21 mouse cellular contexts compared by ENCODE assay signal in genomic region chr15:73901701-73902100, GRCm38 (mm10).
DNase-seq lines count a peak whose midpoint lies in the region; ATAC-seq lines count a peak whose summit lies in the region.
"Had no signal": no experiment of that assay in that cellular context is flagged by ENCODE, and none has a peak within 500 bp of the region (broad histone marks: within the 10 kb centered on the region; RNA-seq: fewer than 3 reads in every experiment).

No protein-coding gene starts in this region.

- DNase-seq in hindbrain, embryonic 14.5 days (ENCODE audit: low spot score): no peak
- no peak for DNase-seq in hindbrain, embryonic 11.5 days (ENCODE audit: low spot score)
- DNase-seq in 416B (ENCODE audit: low read depth): peak; percentile 33
- DNase-seq in midbrain, embryonic 14.5 days: no peak
- no peak for DNase-seq in testis, postnatal 10 days (ENCODE audit: low spot score)
- DNase-seq: adrenal gland, adult 8-10 months; adrenal gland, postnatal 36 days; B cell, adult 2 months; cerebellum, adult 2 months; cerebellum, postnatal 10 days; gastrocnemius, postnatal 36 days; heart, adult 11 months; heart, postnatal 36 days had no signal

- H3K4me1 ChIP-seq in hindbrain, embryonic 14.5 days (replicated peaks; ENCODE audit: control insufficient read depth, insufficient read depth, low read length): peaks cover 13% of the 10 kb centered on the region; the same call in 1 of the 2 replicates
- no peaks in the 10 kb centered on the region for H3K4me1 ChIP-seq in hindbrain, embryonic 11.5 days (replicated peaks; ENCODE audit: control insufficient read depth, insufficient read depth, low read length)
- peaks cover 13% of the 10 kb centered on the region for H3K4me1 ChIP-seq in midbrain, embryonic 14.5 days (ENCODE audit: control insufficient read depth, insufficient read depth, low read length)

- H3K27ac ChIP-seq in hindbrain, embryonic 14.5 days: no peak overlapping the region
- H3K27ac ChIP-seq in hindbrain, embryonic 11.5 days (ENCODE audit: low read depth, low read length): no peak overlapping the region
- no peak overlapping the region for H3K27ac ChIP-seq in midbrain, embryonic 14.5 days (replicated peaks; ENCODE audit: low read depth, low read length)
- H3K27ac ChIP-seq: embryonic facial prominence, embryonic 13.5 days; heart, embryonic 13.5 days had no signal

- no peak overlapping the region for H3K4me2 ChIP-seq in hindbrain, embryonic 14.5 days (replicated peaks)
- H3K4me2 ChIP-seq in hindbrain, embryonic 11.5 days (replicated peaks; ENCODE audit: low read depth, low read length): no peak overlapping the region
- no peak overlapping the region for H3K4me2 ChIP-seq in midbrain, embryonic 14.5 days (ENCODE audit: low read length)
- H3K4me2 ChIP-seq: embryonic facial prominence, embryonic 13.5 days; heart, embryonic 13.5 days had no signal

- ATAC-seq in hindbrain, embryonic 14.5 days (ENCODE audit: low FRiP score): peak; percentile 54
- ATAC-seq in hindbrain, embryonic 11.5 days (ENCODE audit: low FRiP score): no peak
- peak; percentile 73 to 82 for ATAC-seq in hematopoietic stem cell, adult 5-6 weeks (replicated peaks in 1 of 2; ENCODE audit: insufficient read depth in 1 of 2, low FRiP score in 2 of 2, low TSS enrichment in 1 of 2, low read depth in 1 of 2, poor library complexity in 2 of 2, severe bottlenecking in 2 of 2)
- ATAC-seq in midbrain, embryonic 14.5 days (ENCODE audit: low FRiP score, low TSS enrichment): no peak
- ATAC-seq: CD4-positive, CD25-positive, alpha-beta regulatory T cell, adult 4 months; forebrain, embryonic 14.5 days; inflammation-experienced regulatory T-cells, adult 6 months; intestine, postnatal 0 days had no signal

- H3K4me3 ChIP-seq in hindbrain, embryonic 14.5 days (replicated peaks; ENCODE audit: low read length): no peak overlapping the region
- no peak overlapping the region for H3K4me3 ChIP-seq in hindbrain, embryonic 11.5 days (ENCODE audit: low read depth, low read length)
- no peak overlapping the region for H3K4me3 ChIP-seq in midbrain, embryonic 14.5 days (replicated peaks; ENCODE audit: low read depth, low read length)
- H3K4me3 ChIP-seq: embryonic facial prominence, embryonic 13.5 days; heart, embryonic 13.5 days had no signal

- WGBS in hindbrain, embryonic 14.5 days: 77% methylated on average over 3 of the region's 3 CpGs
- 89% methylated on average over 3 of the region's 3 CpGs for WGBS in hindbrain, embryonic 11.5 days
- 92% methylated on average over 3 of the region's 3 CpGs for WGBS in midbrain, embryonic 14.5 days

- H3K9ac ChIP-seq in hindbrain, embryonic 14.5 days: no peak overlapping the region
- H3K9ac ChIP-seq in hindbrain, embryonic 11.5 days (ENCODE audit: low read depth, low read length): no peak overlapping the region
- no peak overlapping the region for H3K9ac ChIP-seq in midbrain, embryonic 14.5 days (replicated peaks; ENCODE audit: low read length)
- H3K9ac ChIP-seq: embryonic facial prominence, embryonic 13.5 days; heart, embryonic 13.5 days had no signal

- H3K9me3 ChIP-seq in hindbrain, embryonic 14.5 days (ENCODE audit: control insufficient read depth, low read length): no peaks in the 10 kb centered on the region
- H3K9me3 ChIP-seq in hindbrain, embryonic 11.5 days (ENCODE audit: control insufficient read depth, low read length): no peaks in the 10 kb centered on the region
- H3K9me3 ChIP-seq in midbrain, embryonic 14.5 days (ENCODE audit: control insufficient read depth, low read length): no peaks in the 10 kb centered on the region
- H3K9me3 ChIP-seq: embryonic facial prominence, embryonic 13.5 days; heart, embryonic 13.5 days had no signal

- no peaks in the 10 kb centered on the region for H3K36me3 ChIP-seq in hindbrain, embryonic 14.5 days (replicated peaks; ENCODE audit: control insufficient read depth, insufficient read depth)
- no peaks in the 10 kb centered on the region for H3K36me3 ChIP-seq in hindbrain, embryonic 11.5 days (ENCODE audit: control insufficient read depth, insufficient read depth, low read length)
- no peaks in the 10 kb centered on the region for H3K36me3 ChIP-seq in midbrain, embryonic 14.5 days (ENCODE audit: control insufficient read depth, insufficient read depth, low read length)
- H3K36me3 ChIP-seq: embryonic facial prominence, embryonic 13.5 days; G1E; heart, embryonic 13.5 days had no signal

- no peaks in the 10 kb centered on the region for H3K27me3 ChIP-seq in hindbrain, embryonic 14.5 days (ENCODE audit: control insufficient read depth, insufficient read depth, low read length)
- H3K27me3 ChIP-seq in hindbrain, embryonic 11.5 days (ENCODE audit: control insufficient read depth, insufficient read depth, low read length): no peaks in the 10 kb centered on the region
- H3K27me3 ChIP-seq in midbrain, embryonic 14.5 days (ENCODE audit: control insufficient read depth, insufficient read depth, low read length): no peaks in the 10 kb centered on the region
- H3K27me3 ChIP-seq: embryonic facial prominence, embryonic 13.5 days; heart, embryonic 13.5 days had no signal

Comparison
In these comparisons a context has a peak if more than half of its experiments do, and no peak if none do; other contexts are left out.
1. ATAC-seq: peak in hindbrain, embryonic 14.5 days (single experiment) and hematopoietic stem cell, adult 5-6 weeks (2 of 2); none in hindbrain, embryonic 11.5 days (single experiment) and midbrain, embryonic 14.5 days (single experiment).